Mouse (Mus musculus) heart, embryonic 15.5 days (tissue): Measurements from ENCODE around the gene Sap30bp. TPM values are rescaled to one million over a fixed set of nuclear protein-coding genes. Genes with fewer than 3 reads are reported as not detected.

Experiments used
- ATAC-seq: fragments of 200-750 bp; cut with Nextera tagmentation; replicated peaks from 2 replicates; pipeline ENCODE4 v1.8.0; 2017; ENCODE audit warnings: low read depth, moderate TSS enrichment; ENCODE audit not compliant: insufficient number of reproducible peaks, insufficient read depth, low FRiP score
- H3K27ac ChIP-seq: fragments of 300-500 bp; sonication (generic); 2 replicates; pipeline ENCODE4 v1.5.1; 2015; ENCODE audit warnings: mild to moderate bottlenecking, inconsistent platforms
- H3K27me3 ChIP-seq: fragments of 300-500 bp; sonication (generic); 2 replicates; pipeline ENCODE4 v1.6.1; 2015; ENCODE audit warnings: inconsistent platforms
- H3K36me3 ChIP-seq: fragments of 300-500 bp; sonication (generic); 2 replicates; pipeline ENCODE4 v1.6.1; 2015; ENCODE audit warnings: mild to moderate bottlenecking, inconsistent platforms
- H3K4me1 ChIP-seq: fragments of 300-500 bp; sonication (generic); replicated peaks from 2 replicates; pipeline ENCODE4 v1.6.1; 2015; ENCODE audit warnings: inconsistent platforms
- H3K4me2 ChIP-seq: fragments of 300-500 bp; sonication (generic); 2 replicates; pipeline ENCODE4 v1.6.1; 2015; ENCODE audit warnings: inconsistent platforms, mild to moderate bottlenecking, moderate library complexity
- H3K4me3 ChIP-seq: fragments of 300-500 bp; sonication (generic); 2 replicates; pipeline ENCODE4 v1.5.1; 2015; ENCODE audit warnings: mild to moderate bottlenecking, inconsistent platforms
- H3K9ac ChIP-seq: fragments of 300-500 bp; sonication (generic); 2 replicates; pipeline ENCODE4 v1.6.1; 2015; ENCODE audit warnings: mild to moderate bottlenecking, inconsistent platforms
- H3K9me3 ChIP-seq: fragments of 300-500 bp; sonication (generic); replicated peaks from 2 replicates; pipeline ENCODE4 v1.6.1; 2016; ENCODE audit warnings: inconsistent platforms
- WGBS: fragments of 180-500 bp; shearing (Covaris S2); methylation state at CpG from one replicate; pipeline ENCODE4 v1.1.7; 2015; ENCODE audit warnings: mixed read lengths; 5-methylcytosine and 5-hydroxymethylcytosine counted together
- polyA plus RNA-seq: library from polyadenylated mRNA; unstranded; fragments of >200 nt; fragmentation: Nextera tagmentation; extraction: Ambion mirVana; gene quantifications from 2 replicates; pipeline ENCODE4 v1.2.1, GENCODE M21; 2015

The Sap30bp gene
- polyA plus RNA-seq, 1 experiment from 2014 or later, result 21.4 TPM

DNA sequence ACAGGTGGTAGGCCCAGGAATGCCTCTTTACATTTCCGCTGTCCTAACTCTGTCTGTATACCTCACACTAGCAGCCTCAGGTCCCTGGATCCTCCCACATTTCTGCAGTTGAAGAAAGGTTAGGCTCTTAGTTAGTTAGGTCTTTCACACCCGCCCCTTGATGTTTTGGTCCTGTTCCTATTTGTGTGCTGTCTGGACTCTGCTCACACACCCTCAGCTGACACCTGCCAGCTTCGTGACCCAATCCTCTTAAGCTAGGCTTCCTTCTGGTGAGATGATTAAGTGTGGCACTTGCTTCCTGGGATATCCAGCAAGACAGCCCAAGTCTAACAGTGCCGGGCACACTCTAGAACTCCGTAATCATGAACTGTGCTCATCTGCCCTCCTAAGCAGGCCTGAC is 26.6 kb upstream of the Sap30bp start:
- Histone ChIP-seq H3K27me3 (no peaks in the 10 kb centered on the region), H3K4me1 (peaks cover 52% of the 10 kb centered on the region), H3K4me3 (no peak overlapping the region), H3K4me2 (no peak overlapping the region), H3K36me3 (peaks cover 17% of the 10 kb centered on the region), H3K9me3 (no peaks in the 10 kb centered on the region), H3K27ac (0 out of 2 replicates have a peak overlapping the region, but pooled peaks have one; percentile 99), H3K9ac (no peak overlapping the region)
- whole genome bisulfite sequencing, result 87% methylated on average over 5 of the region's 5 CpGs
- no peak for ATAC-seq

DNA sequence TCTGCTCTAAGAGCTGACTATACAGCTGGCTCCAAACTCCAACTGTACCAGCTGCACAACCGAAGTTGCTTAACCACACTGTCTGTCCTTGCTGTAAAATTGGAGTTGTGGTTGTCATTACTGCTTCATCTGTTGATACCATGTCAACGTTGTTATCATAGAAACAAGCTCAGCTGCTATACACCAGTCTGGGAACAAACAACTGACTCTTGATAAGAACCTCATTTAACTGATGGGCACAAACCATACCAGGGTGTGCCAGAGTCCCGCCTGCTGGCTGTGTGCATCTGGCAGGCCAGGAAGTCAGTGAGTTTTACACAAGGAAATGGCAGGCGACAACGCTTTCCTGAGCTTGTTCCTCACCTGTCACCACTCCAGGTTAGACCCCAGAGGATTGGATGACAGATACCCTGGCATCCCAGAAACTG is 21.9 kb upstream of the Sap30bp start:
- H3K36me3 ChIP-seq, result peaks cover 14% of the 10 kb centered on the region
- H3K9ac ChIP-seq, result no peak overlapping the region
- peak overlapping the region; percentile 43; the same call in 1 of the 2 replicates for H3K27ac ChIP-seq
- H3K9me3 ChIP-seq, result no peaks in the 10 kb centered on the region
- 68% methylated on average over 5 of the region's 5 CpGs for WGBS
- peaks cover 12% of the 10 kb centered on the region for H3K4me1 ChIP-seq
- H3K4me2 ChIP-seq, result no peak overlapping the region
- 0 out of 2 replicates have a peak, but pooled peaks have one; percentile 19 for ATAC-seq
- no peaks in the 10 kb centered on the region for H3K27me3 ChIP-seq
- no peak overlapping the region for H3K4me3 ChIP-seq

DNA sequence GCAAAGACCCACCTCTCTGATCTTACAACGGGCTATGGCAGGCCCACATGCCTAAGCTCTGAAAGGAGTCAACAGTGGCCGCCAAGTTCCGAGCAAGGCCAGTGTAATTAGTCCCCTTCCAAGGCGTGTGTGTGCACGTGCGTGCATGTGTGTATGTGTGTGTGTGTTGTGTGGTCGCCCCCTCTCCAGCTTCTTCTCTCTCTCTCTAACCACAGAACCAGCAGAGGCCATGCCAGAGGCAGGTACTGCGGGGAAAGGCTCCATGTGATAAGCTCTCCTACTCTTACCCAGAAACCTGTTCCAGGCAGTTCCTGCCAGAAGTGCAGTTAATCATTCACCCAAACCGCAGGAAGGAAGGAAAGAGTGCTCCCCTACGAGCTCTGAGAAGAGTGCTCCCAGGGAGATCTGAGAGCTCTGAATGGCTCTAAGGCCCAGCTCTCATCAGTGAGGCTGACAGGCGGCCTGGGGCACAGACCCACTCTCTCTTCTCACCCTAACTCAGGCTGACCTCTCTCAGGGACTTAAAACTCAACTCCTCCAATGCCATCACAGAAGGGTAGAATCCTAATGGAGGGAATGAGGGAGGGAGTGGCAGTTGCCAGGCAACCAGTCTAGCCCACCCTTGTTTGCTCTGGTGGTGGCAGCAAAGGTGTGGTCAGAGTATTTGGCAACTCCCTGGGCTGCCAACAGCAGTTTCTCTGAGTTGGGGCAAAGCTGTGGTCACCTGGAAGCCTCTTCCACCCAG is 21.3 kb upstream of the Sap30bp start, which contains the start of gene Smim6:
TSS of gene Smim6 (plus strand) at position 386 of the 745 bp plus-strand sequence.
- 0 out of 2 replicates have a peak within 1 kb of the TSS, but pooled peaks have one; percentile 9 for H3K4me2 ChIP-seq
- peaks cover 10% of the 10 kb centered on the region for H3K4me1 ChIP-seq
- H3K27me3 ChIP-seq, result no peaks in the 10 kb centered on the region
- peaks cover 12% of the 10 kb centered on the region for H3K36me3 ChIP-seq
- H3K9me3 ChIP-seq, result no peaks in the 10 kb centered on the region
- 76% methylated on average over 11 of the region's 11 CpGs for WGBS
- H3K4me3 ChIP-seq, result no peak within 1 kb of the TSS
- peak; percentile 48; the same call in 1 of the 2 replicates for ATAC-seq
- peak within 1 kb of the TSS; percentile 43; the same call in 1 of the 2 replicates for H3K27ac ChIP-seq
- no peak within 1 kb of the TSS for H3K9ac ChIP-seq

DNA sequence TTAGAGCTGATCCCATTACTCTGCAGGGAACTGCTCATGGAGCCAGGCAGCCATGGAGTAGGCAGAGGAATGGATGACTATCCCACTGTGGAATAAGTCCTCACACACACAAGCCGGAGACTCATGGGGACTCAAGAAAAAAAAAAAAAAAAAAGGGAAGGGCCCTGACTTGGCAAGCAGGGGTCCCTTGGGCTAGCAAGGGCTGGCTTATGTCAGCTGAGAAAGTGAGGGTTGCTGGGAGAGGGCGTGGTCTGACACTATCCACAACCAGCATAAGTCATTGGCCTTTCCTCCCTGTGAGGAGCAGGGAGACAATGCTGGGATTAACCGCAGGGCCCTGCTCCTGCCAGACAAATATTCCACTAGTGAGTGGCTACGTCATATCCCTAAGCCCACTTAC is 16.5 kb upstream of the Sap30bp start:
- no peaks in the 10 kb centered on the region for H3K9me3 ChIP-seq
- H3K9ac ChIP-seq, result no peak overlapping the region
- H3K36me3 ChIP-seq, result peaks cover 5% of the 10 kb centered on the region
- no peak overlapping the region for H3K27ac ChIP-seq
- no peaks in the 10 kb centered on the region for H3K27me3 ChIP-seq
- 89% methylated on average over 4 of the region's 4 CpGs for WGBS
- peaks cover 6% of the 10 kb centered on the region for H3K4me1 ChIP-seq
- H3K4me2 ChIP-seq, result no peak overlapping the region
- no peak overlapping the region for H3K4me3 ChIP-seq
- ATAC-seq, result no peak

DNA sequence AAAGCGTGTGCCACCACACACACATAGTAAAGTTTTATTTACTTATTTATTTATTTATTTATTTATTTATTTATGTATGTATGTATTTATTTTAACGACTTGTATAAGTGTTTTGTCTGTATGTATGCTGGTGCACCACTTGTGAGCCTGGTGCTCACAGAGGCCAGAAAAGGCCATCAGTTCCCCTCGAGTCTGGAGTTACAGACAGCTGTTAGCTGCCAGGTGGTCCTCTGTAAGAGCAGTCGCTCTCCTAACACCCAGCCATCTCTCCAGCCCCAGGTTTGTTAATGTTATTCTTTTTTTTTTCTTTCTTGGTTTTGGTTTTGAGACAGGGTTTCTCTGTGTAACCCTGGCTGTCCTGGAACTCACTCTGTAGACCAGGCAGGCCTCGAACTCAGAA is 14.4 kb upstream of the Sap30bp start:
- no peak overlapping the region for H3K4me3 ChIP-seq
- no peak overlapping the region for H3K27ac ChIP-seq
- no peaks in the 10 kb centered on the region for H3K9me3 ChIP-seq
- no peak overlapping the region for H3K9ac ChIP-seq
- WGBS, result 82% methylated on average over 5 of the region's 5 CpGs
- no peak overlapping the region for H3K4me2 ChIP-seq
- no peak for ATAC-seq
- no peaks in the 10 kb centered on the region for H3K4me1 ChIP-seq
- H3K27me3 ChIP-seq, result no peaks in the 10 kb centered on the region
- H3K36me3 ChIP-seq, result peaks cover 16% of the 10 kb centered on the region

DNA sequence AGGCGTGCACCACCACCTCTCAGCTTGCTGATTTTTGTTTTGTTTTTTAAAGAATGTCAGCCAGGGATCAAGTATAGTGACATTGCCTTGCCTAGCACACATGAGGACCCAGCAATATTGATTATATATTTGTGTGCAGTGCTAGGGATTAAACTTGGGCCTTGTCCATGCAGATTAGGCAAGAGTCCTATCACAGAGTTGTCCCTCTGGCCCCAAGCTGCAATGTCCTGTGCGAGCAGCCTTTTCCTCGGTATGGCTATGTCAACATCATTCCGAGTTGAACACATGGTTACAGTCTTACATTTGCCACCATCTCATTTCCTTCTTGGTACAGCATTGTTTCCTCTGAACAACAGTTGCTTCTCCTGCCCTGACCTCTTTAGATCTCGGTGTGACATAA is 14.0 kb upstream of the Sap30bp start:
- H3K9ac ChIP-seq, result no peak overlapping the region
- no peaks in the 10 kb centered on the region for H3K9me3 ChIP-seq
- H3K4me3 ChIP-seq, result no peak overlapping the region
- H3K4me2 ChIP-seq, result no peak overlapping the region
- H3K36me3 ChIP-seq, result peaks cover 19% of the 10 kb centered on the region
- H3K27ac ChIP-seq, result no peak overlapping the region
- no peak for ATAC-seq
- no peaks in the 10 kb centered on the region for H3K4me1 ChIP-seq
- H3K27me3 ChIP-seq, result no peaks in the 10 kb centered on the region
- WGBS, result 84% methylated on average over 5 of the region's 5 CpGs

DNA sequence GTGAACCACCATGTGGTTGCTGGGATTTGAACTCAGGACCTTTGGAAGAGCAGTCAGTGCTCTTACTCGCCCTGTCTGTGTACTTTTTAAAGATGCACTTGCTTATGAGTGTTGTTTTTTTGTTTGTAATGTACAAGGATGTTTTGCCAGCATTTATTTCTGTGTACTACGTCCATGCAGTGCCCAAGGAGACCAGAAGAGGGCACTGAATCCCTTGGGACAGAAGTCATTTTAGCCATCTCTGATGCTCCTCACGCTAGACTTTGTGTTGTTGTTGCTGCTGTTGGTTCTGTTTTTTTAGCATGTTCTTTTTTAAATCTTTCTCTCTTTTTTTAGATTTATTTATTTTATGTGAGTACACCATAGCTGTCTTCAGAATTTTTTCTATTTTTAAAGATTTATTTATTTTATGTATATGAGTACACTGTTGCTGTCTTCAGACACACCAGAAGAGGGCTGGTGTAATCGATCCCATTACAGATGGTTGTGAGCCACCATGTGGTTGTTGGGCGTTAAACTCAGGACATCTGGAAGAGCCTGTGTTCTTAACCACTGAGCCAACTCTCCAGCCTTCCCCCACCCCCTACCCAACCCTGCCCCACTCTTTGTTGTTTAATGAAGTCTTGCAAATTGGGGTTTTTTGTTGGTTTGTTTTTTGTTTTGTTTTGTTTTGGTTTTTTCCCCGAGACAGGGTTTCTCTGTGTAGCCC is 12.8 kb upstream of the Sap30bp start:
- 42% methylated on average over 6 of the region's 6 CpGs for WGBS
- H3K27ac ChIP-seq, result no peak overlapping the region
- no peaks in the 10 kb centered on the region for H3K9me3 ChIP-seq
- ATAC-seq, result no peak
- no peaks in the 10 kb centered on the region for H3K27me3 ChIP-seq
- H3K36me3 ChIP-seq, result peaks cover 21% of the 10 kb centered on the region
- no peaks in the 10 kb centered on the region for H3K4me1 ChIP-seq
- no peak overlapping the region for H3K4me2 ChIP-seq
- H3K9ac ChIP-seq, result no peak overlapping the region
- H3K4me3 ChIP-seq, result no peak overlapping the region

DNA sequence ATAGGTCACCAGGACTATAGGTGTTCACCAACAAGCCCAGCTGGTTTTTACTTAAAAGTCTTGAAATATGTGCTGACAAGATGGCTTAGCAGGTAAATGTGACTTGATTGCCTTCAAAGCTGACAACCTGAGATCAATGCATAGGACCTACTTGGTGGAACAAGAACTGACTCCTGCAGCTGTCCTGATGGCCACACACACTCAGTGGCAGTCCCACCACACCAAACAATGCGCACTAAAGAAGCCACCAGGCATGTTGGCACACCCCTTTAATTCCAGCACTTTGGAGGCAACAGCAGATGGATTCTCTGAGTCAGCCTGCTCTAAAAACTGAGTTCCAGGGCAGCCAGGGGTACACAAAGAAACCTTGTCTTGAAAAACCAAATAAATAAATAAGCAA is 11.1 kb upstream of the Sap30bp start:
- Histone ChIP-seq H3K4me3 (no peak overlapping the region), H3K9ac (no peak overlapping the region), H3K27ac (no peak overlapping the region), H3K36me3 (peaks cover 20% of the 10 kb centered on the region), H3K27me3 (no peaks in the 10 kb centered on the region), H3K4me2 (no peak overlapping the region), H3K4me1 (no peaks in the 10 kb centered on the region), H3K9me3 (no peaks in the 10 kb centered on the region)
- no peak for ATAC-seq
- WGBS, result 91% methylated on average over 1 of the region's 1 CpGs

DNA sequence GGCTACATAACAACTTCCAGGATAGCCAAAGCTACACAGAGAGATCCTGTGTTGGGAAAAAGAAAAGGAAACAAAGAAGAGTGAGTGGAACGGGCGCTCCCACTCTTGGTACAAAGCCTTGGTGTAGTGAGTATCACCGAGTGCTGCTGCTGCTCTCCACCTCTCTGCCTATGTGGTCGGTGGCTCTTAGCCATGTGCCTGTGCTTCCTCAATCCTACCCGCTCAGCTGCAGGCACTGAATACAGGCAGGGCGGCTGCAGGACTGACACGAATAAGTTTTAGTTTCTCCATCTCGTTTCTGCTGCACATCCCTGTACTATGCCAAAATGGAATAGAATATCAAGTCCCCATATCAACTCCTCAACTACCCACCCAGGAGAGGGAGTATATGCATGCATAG is 4.1 kb upstream of the Sap30bp start:
- Histone ChIP-seq H3K27me3 (no peaks in the 10 kb centered on the region), H3K9me3 (no peaks in the 10 kb centered on the region), H3K9ac (no peak overlapping the region), H3K4me2 (no peak overlapping the region), H3K36me3 (peaks cover 6% of the 10 kb centered on the region; the same call in 1 of the 2 replicates), H3K4me3 (no peak overlapping the region), H3K4me1 (peaks cover 10% of the 10 kb centered on the region), H3K27ac (no peak overlapping the region)
- WGBS, result 87% methylated on average over 8 of the region's 8 CpGs
- no peak for ATAC-seq

DNA sequence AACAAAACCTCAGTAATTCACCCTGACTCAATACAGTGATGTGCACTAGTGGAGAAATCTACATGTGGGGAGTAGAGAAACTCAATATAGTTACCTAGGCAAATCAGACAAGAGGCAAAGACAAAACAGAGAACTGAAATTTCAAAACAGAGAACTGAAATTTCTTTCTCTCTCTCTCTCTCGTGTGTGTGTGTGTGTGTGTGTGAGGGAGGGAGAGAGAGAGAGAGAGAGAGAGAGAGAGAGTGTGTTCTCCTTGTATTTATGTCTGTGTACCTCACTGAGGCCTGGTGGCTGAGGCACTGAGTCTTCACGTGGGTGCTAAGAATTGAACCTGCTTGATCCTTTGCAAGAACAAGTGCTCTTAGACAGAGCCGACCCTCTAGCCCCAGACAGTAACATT is 3.3 kb upstream of the Sap30bp start:
- 61% methylated on average over 3 of the region's 3 CpGs for WGBS
- Histone ChIP-seq H3K4me2 (no peak overlapping the region), H3K27me3 (no peaks in the 10 kb centered on the region), H3K36me3 (peaks cover 6% of the 10 kb centered on the region; the same call in 1 of the 2 replicates), H3K4me3 (no peak overlapping the region), H3K9me3 (no peaks in the 10 kb centered on the region), H3K4me1 (peaks cover 18% of the 10 kb centered on the region), H3K27ac (no peak overlapping the region), H3K9ac (no peak overlapping the region)
- ATAC-seq, result no peak

DNA sequence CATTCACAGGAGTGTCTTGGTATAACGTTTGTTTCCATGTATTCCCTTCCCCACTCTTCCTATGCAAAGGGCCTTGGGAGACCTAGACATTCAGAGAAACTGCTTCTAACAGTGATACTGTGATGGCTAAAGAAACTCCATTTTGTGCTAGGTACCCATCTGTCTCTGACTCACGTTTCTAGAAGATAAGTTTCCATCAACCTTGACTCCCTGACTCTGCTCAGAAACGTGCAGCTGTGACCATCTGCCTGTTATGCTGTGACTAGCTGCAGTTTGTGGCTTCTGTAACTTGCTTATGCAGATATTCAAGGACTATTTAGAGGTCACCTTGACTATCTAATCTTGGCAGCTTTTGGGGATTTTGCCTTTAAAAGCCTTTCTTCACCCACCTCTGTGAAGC is 1.8 kb upstream of the Sap30bp start:
- H3K9me3 ChIP-seq, result no peaks in the 10 kb centered on the region

More for the DNA sequence above, 1.8 kb upstream of the Sap30bp start:
- no peaks in the 10 kb centered on the region for H3K27me3 ChIP-seq
- no peak overlapping the region for H3K9ac ChIP-seq
- H3K4me3 ChIP-seq, result no peak overlapping the region
- no peak for ATAC-seq
- H3K4me1 ChIP-seq, result peaks cover 19% of the 10 kb centered on the region
- peaks cover 9% of the 10 kb centered on the region; the same call in 1 of the 2 replicates for H3K36me3 ChIP-seq
- WGBS, result 55% methylated on average over 3 of the region's 3 CpGs
- H3K27ac ChIP-seq, result no peak overlapping the region
- H3K4me2 ChIP-seq, result no peak overlapping the region
